Mouse (Mus musculus) mouse trophoblast stem cell (cell line): ENCODE data around the gene Cluh.

Source experiments
- in situ Hi-C, 2 experiments: fragments of 300-500 bp; cut with MseI, MboI; formaldehyde crosslinking; loops; 2 replicates in 1 of 2; 3 replicates in 1 of 2; pipeline ENCODE4 v1.15.1; 2025

The Cluh gene

GRCm38 (mm10) chr11:74672901-74673513 is 23.7 kb downstream of the Cluh start:
- in situ Hi-C loops: no loop called here

GRCm38 (mm10) chr11:74673561-74673960 is 24.3 kb downstream of the Cluh start:
- in situ Hi-C loops: no loop called here

- in situ Hi-C loops: no loop called here
These were observed 25.4 kb downstream of the Cluh start for GRCm38 (mm10) chr11:74674713-74675112.

GRCm38 (mm10) chr11:74675156-74675555 is 25.9 kb downstream of the Cluh start:
- in situ Hi-C loops: no loop called here

GRCm38 (mm10) chr11:74692151-74692550 is 42.9 kb downstream of the Cluh start:
- in situ Hi-C loops: no loop called here

GRCm38 (mm10) chr11:74699505-74699904 is 50.2 kb downstream of the Cluh start:
- in situ Hi-C loops: no loop called here

- in situ Hi-C loops: no loop called here
These were observed 54.8 kb downstream of the Cluh start for GRCm38 (mm10) chr11:74704068-74704467.

GRCm38 (mm10) chr11:74708781-74709180 is 59.5 kb downstream of the Cluh start:
- in situ Hi-C loops: no loop called here

- in situ Hi-C loops: no loop called here
These were observed 61.4 kb downstream of the Cluh start for GRCm38 (mm10) chr11:74710671-74711070.

- in situ Hi-C loops: no loop called here
These were observed 66.8 kb downstream of the Cluh start for GRCm38 (mm10) chr11:74715971-74716525.
